Comparison of ENCODE assay signal across 13 mouse cellular contexts in the genomic region with DNA sequence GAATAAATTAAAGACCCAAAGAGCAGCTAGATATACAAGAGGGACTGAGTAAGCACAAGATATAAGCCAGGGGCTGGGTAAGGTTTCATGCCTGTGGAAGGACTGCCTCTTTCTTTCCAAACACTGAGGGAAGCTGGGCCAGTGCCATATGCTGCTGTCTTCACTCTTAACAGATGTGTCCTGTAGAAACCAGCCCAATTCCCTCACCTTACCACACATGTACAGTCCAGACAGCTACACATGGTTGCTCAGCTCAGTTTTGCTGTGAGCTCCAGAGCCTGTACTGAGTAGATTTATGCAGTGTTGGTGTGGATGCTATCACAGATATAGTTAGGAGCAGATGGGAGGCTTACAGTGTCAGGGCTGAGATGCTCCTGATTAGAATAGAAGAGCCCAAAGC. TPM values are rescaled to one million over a fixed set of nuclear protein-coding genes. Genes with fewer than 3 reads are reported as not detected.
DNase-seq lines count a peak whose midpoint lies in the region; ATAC-seq and TF ChIP-seq lines count a peak whose summit lies in the region.
"Had no signal": no experiment of that assay in that cellular context is flagged by ENCODE, and none has a peak within 500 bp of the region (broad histone marks: within the 10 kb centered on the region; RNA-seq: fewer than 3 reads in every experiment).

No protein-coding gene starts in this region.

- H3K9ac ChIP-seq in lung, embryonic 14.5 days: no peak overlapping the region
- H3K9ac ChIP-seq in forebrain, embryonic 12.5 days: no peak overlapping the region
- H3K9ac ChIP-seq in liver, embryonic 15.5 days: no peak overlapping the region
- H3K9ac ChIP-seq: hindbrain, embryonic 15.5 days; liver, embryonic 13.5 days; stomach, embryonic 15.5 days had no signal

- no peaks in the 10 kb centered on the region for H3K27me3 ChIP-seq in lung, embryonic 14.5 days (ENCODE audit: insufficient read depth, low read length)
- H3K27me3 ChIP-seq in forebrain, embryonic 12.5 days: no peaks in the 10 kb centered on the region
- no peaks in the 10 kb centered on the region for H3K27me3 ChIP-seq in liver, embryonic 15.5 days
- H3K27me3 ChIP-seq: hindbrain, embryonic 15.5 days; liver, embryonic 13.5 days; stomach, embryonic 15.5 days had no signal

- H3K9me3 ChIP-seq in lung, embryonic 14.5 days (ENCODE audit: low read depth, low read length): no peaks in the 10 kb centered on the region
- no peaks in the 10 kb centered on the region for H3K9me3 ChIP-seq in forebrain, embryonic 12.5 days
- H3K9me3 ChIP-seq in liver, embryonic 15.5 days (replicated peaks): no peaks in the 10 kb centered on the region
- H3K9me3 ChIP-seq: hindbrain, embryonic 15.5 days; liver, embryonic 13.5 days; stomach, embryonic 15.5 days had no signal

- ATAC-seq in frontal cortex, adult (ENCODE audit: low TSS enrichment): peak; percentile 72; the same call in 1 of the 2 replicates
- peak; percentile 36; the same call in 1 of the 2 replicates for ATAC-seq in lung, embryonic 14.5 days (ENCODE audit: insufficient read depth)
- 0 out of 2 replicates have a peak, but pooled peaks have one; percentile 39 for ATAC-seq in forebrain, embryonic 12.5 days (ENCODE audit: low FRiP score)
- ATAC-seq in liver, embryonic 15.5 days (ENCODE audit: insufficient read depth): 0 out of 2 replicates have a peak, but pooled peaks have one; percentile 19
- ATAC-seq: CD4-positive, CD25-positive, alpha-beta regulatory T cell, adult 4 months had no signal

- H3K4me2 ChIP-seq in lung, embryonic 14.5 days: no peak overlapping the region
- no peak overlapping the region for H3K4me2 ChIP-seq in forebrain, embryonic 12.5 days
- H3K4me2 ChIP-seq in liver, embryonic 15.5 days: no peak overlapping the region
- H3K4me2 ChIP-seq: hindbrain, embryonic 15.5 days; liver, embryonic 13.5 days; midbrain, embryonic 11.5 days; stomach, embryonic 15.5 days had no signal

- H3K27ac ChIP-seq in lung, embryonic 14.5 days (ENCODE audit: low read depth): no peak overlapping the region
- H3K27ac ChIP-seq in forebrain, embryonic 12.5 days: no peak overlapping the region
- no peak overlapping the region for H3K27ac ChIP-seq in liver, embryonic 15.5 days (replicated peaks)
- H3K27ac ChIP-seq: hindbrain, embryonic 15.5 days; liver, embryonic 13.5 days; stomach, embryonic 15.5 days had no signal

- H3K4me3 ChIP-seq in lung, embryonic 14.5 days (ENCODE audit: low read depth, low read length): no peak overlapping the region
- H3K4me3 ChIP-seq in forebrain, embryonic 12.5 days (replicated peaks): no peak overlapping the region
- no peak overlapping the region for H3K4me3 ChIP-seq in liver, embryonic 15.5 days (replicated peaks)
- H3K4me3 ChIP-seq: hindbrain, embryonic 15.5 days; liver, embryonic 13.5 days; stomach, embryonic 15.5 days had no signal

- peaks cover 9% of the 10 kb centered on the region for H3K4me1 ChIP-seq in lung, embryonic 14.5 days (ENCODE audit: insufficient read depth)
- peaks cover 9% of the 10 kb centered on the region; the same call in 1 of the 2 replicates for H3K4me1 ChIP-seq in forebrain, embryonic 12.5 days
- peaks cover 21% of the 10 kb centered on the region for H3K4me1 ChIP-seq in liver, embryonic 15.5 days (replicated peaks)
- H3K4me1 ChIP-seq: liver, embryonic 13.5 days had no signal

- no peak for TF ChIP-seq CTCF in lung, embryonic 14.5 days (IDR thresholded peaks at IDR 0.05; ENCODE audit: low read depth)

- no peak for DNase-seq in frontal cortex, postnatal 10 days (ENCODE audit: low spot score in 2 of 2)
- no peak for DNase-seq in lung, embryonic 14.5 days
- no peak for DNase-seq in lung, adult 18-20 months
- DNase-seq in ovary, adult 18-20 months (ENCODE audit: low spot score): no peak
- DNase-seq in testis, postnatal 10 days (ENCODE audit: low spot score): no peak
- DNase-seq: liver, embryonic 13.5 days had no signal

- no peaks in the 10 kb centered on the region for H3K36me3 ChIP-seq in lung, embryonic 14.5 days (ENCODE audit: insufficient read depth)
- no peaks in the 10 kb centered on the region for H3K36me3 ChIP-seq in forebrain, embryonic 12.5 days (replicated peaks)
- no peaks in the 10 kb centered on the region for H3K36me3 ChIP-seq in liver, embryonic 15.5 days (replicated peaks)
- H3K36me3 ChIP-seq: hindbrain, embryonic 15.5 days; stomach, embryonic 15.5 days had no signal

RNA-seq across cellular contexts. Expression of gene Ggact, which starts 12.9 kb away (rescaled TPM):
- polyA plus RNA-seq in lung, embryonic 14.5 days (2014; fragmentation: Nextera tagmentation; extraction: Ambion mirVana): 15.5 and 16.1 TPM in 2 replicates
- 4.6 and 6.3 TPM in 2 replicates for polyA plus RNA-seq in forebrain, embryonic 12.5 days (2016; fragmentation: Nextera tagmentation; extraction: Ambion mirVana)
- polyA plus RNA-seq in liver, embryonic 15.5 days (2015; fragmentation: Nextera tagmentation; extraction: Ambion mirVana): 15.1 and 17.1 TPM in 2 replicates

Comparison
In these comparisons a context has a peak if more than half of its experiments do, and no peak if none do; other contexts are left out.
1. ATAC-seq: peak in every context shown above with its lines; median percentile 72 in frontal cortex, adult; 39 in forebrain, embryonic 12.5 days; 36 in lung, embryonic 14.5 days; 19 in liver, embryonic 15.5 days.